ENCODE assay signal across 24 mouse cellular contexts in genomic region chr2:89691980-89692379, GRCm38 (mm10). TPM values are rescaled to one million over a fixed set of nuclear protein-coding genes. Genes with fewer than 3 reads are reported as not detected.
DNase-seq lines count a peak whose midpoint lies in the region; ATAC-seq and TF ChIP-seq lines count a peak whose summit lies in the region.
"Had no signal": no experiment of that assay in that cellular context is flagged by ENCODE, and none has a peak within 500 bp of the region (broad histone marks: within the 10 kb centered on the region; RNA-seq: fewer than 3 reads in every experiment).

No protein-coding gene starts in this region.

- 67% methylated on average over 4 of the region's 6 CpGs for WGBS in heart, embryonic 14.5 days
- WGBS in lung, embryonic 15.5 days = 76% methylated on average over 6 of the region's 6 CpGs
- 86% methylated on average over 6 of the region's 6 CpGs for WGBS in midbrain, postnatal 0 days
- WGBS in midbrain, embryonic 16.5 days = 75% methylated on average over 6 of the region's 6 CpGs

- no peak overlapping the region for H3K9ac ChIP-seq in heart, embryonic 14.5 days (ENCODE audit: low read length)
- H3K9ac ChIP-seq in lung, embryonic 15.5 days = no peak overlapping the region
- no peak overlapping the region for H3K9ac ChIP-seq in midbrain, postnatal 0 days (replicated peaks; ENCODE audit: low read length, poor library complexity, severe bottlenecking)
- H3K9ac ChIP-seq in midbrain, embryonic 16.5 days (ENCODE audit: low read depth, low read length) = no peak overlapping the region
- H3K9ac ChIP-seq: embryonic facial prominence, embryonic 15.5 days; hindbrain, embryonic 14.5 days had no signal

- no peak for DNase-seq in heart, postnatal 36 days
- DNase-seq in lung, postnatal 25 days (ENCODE audit: low spot score) = no peak
- DNase-seq in midbrain, postnatal 0 days (ENCODE audit: low spot score) = no peak
- DNase-seq: adrenal gland, adult 2 months; adrenal gland, postnatal 25 days; cerebellum, adult 18-20 months; cerebellum, adult 9-11 months; cerebellum, postnatal 36 days; gastrocnemius, postnatal 10 days; heart, adult 2 months had no signal

- intact Hi-C loops in heart, postnatal 36 days (cut with DNase I) = no loop called here

- no peaks in the 10 kb centered on the region for H3K9me3 ChIP-seq in heart, embryonic 14.5 days (ENCODE audit: control insufficient read depth, low read length)
- H3K9me3 ChIP-seq in lung, embryonic 15.5 days = no peaks in the 10 kb centered on the region
- H3K9me3 ChIP-seq in midbrain, postnatal 0 days (ENCODE audit: low read length) = no peaks in the 10 kb centered on the region
- no peaks in the 10 kb centered on the region for H3K9me3 ChIP-seq in midbrain, embryonic 16.5 days (replicated peaks; ENCODE audit: control insufficient read depth, low read length, poor library complexity, severe bottlenecking)
- H3K9me3 ChIP-seq: embryonic facial prominence, embryonic 15.5 days; forebrain, embryonic 10.5 days had no signal

- 0 out of 2 replicates have a peak, but pooled peaks have one; percentile 31 for ATAC-seq in heart, embryonic 14.5 days (ENCODE audit: insufficient number of reproducible peaks, insufficient read depth, low FRiP score, low read depth)
- 0 out of 2 replicates have a peak, but pooled peaks have one; percentile 23 for ATAC-seq in lung, embryonic 15.5 days (ENCODE audit: borderline replicate concordance, extremely low read depth, low FRiP score, low TSS enrichment)
- peak; percentile 44; the same call in 1 of the 2 replicates for ATAC-seq in midbrain, postnatal 0 days (ENCODE audit: low FRiP score)
- no peak for ATAC-seq in midbrain, embryonic 16.5 days
- ATAC-seq: forebrain, embryonic 16.5 days had no signal

- H3K4me2 ChIP-seq in heart, embryonic 14.5 days (ENCODE audit: low read length) = no peak overlapping the region
- H3K4me2 ChIP-seq in lung, embryonic 15.5 days = no peak overlapping the region
- H3K4me2 ChIP-seq in midbrain, postnatal 0 days (ENCODE audit: low read depth, low read length, poor library complexity, severe bottlenecking) = no peak overlapping the region
- H3K4me2 ChIP-seq in midbrain, embryonic 16.5 days (ENCODE audit: low read length) = no peak overlapping the region
- H3K4me2 ChIP-seq: embryonic facial prominence, embryonic 15.5 days; heart, embryonic 11.5 days; hindbrain, embryonic 14.5 days had no signal

- no peak overlapping the region for H3K27ac ChIP-seq in heart, embryonic 14.5 days (replicated peaks in 1 of 2; ENCODE audit: control insufficient read depth in 1 of 2, insufficient read depth in 1 of 2, low read depth in 2 of 2, low read length in 2 of 2)
- no peak overlapping the region for H3K27ac ChIP-seq in lung, embryonic 15.5 days
- no peak overlapping the region for H3K27ac ChIP-seq in midbrain, postnatal 0 days (ENCODE audit: low read depth, low read length)
- no peak overlapping the region for H3K27ac ChIP-seq in midbrain, embryonic 16.5 days (ENCODE audit: low read length)
- H3K27ac ChIP-seq: embryonic facial prominence, embryonic 15.5 days; forebrain, embryonic 10.5 days; heart, adult 2 months; hindbrain, embryonic 14.5 days had no signal

- no peaks in the 10 kb centered on the region for H3K36me3 ChIP-seq in heart, embryonic 14.5 days (ENCODE audit: control insufficient read depth, insufficient read depth, low read length)
- H3K36me3 ChIP-seq in lung, embryonic 15.5 days = no peaks in the 10 kb centered on the region
- no peaks in the 10 kb centered on the region for H3K36me3 ChIP-seq in midbrain, postnatal 0 days (ENCODE audit: insufficient read depth, low read length)
- H3K36me3 ChIP-seq in midbrain, embryonic 16.5 days (ENCODE audit: control insufficient read depth, insufficient read depth, low read length) = no peaks in the 10 kb centered on the region
- H3K36me3 ChIP-seq: embryonic facial prominence, embryonic 15.5 days; forebrain, embryonic 10.5 days had no signal

- H3K27me3 ChIP-seq in heart, embryonic 14.5 days (ENCODE audit: control insufficient read depth, insufficient read depth, low read length) = no peaks in the 10 kb centered on the region
- no peaks in the 10 kb centered on the region for H3K27me3 ChIP-seq in lung, embryonic 15.5 days
- H3K27me3 ChIP-seq in midbrain, postnatal 0 days (ENCODE audit: insufficient read depth, low read length) = no peaks in the 10 kb centered on the region
- no peaks in the 10 kb centered on the region for H3K27me3 ChIP-seq in midbrain, embryonic 16.5 days (ENCODE audit: control insufficient read depth, insufficient read depth, low read depth, low read length)
- H3K27me3 ChIP-seq: embryonic facial prominence, embryonic 15.5 days had no signal

- no peak for TF ChIP-seq CTCF in midbrain, postnatal 0 days (IDR thresholded peaks at IDR 0.05)

- H3K4me3 ChIP-seq in heart, embryonic 14.5 days (ENCODE audit: control insufficient read depth in 1 of 2, insufficient read depth in 1 of 2, low read depth in 1 of 2, low read length in 2 of 2) = no peak overlapping the region
- H3K4me3 ChIP-seq in lung, embryonic 15.5 days = no peak overlapping the region
- H3K4me3 ChIP-seq in midbrain, postnatal 0 days (ENCODE audit: low read depth, low read length) = no peak overlapping the region
- H3K4me3 ChIP-seq in midbrain, embryonic 16.5 days (ENCODE audit: low read depth, low read length) = no peak overlapping the region
- H3K4me3 ChIP-seq: embryonic facial prominence, embryonic 15.5 days; erythroblast, embryonic 14.5 days; forebrain, embryonic 10.5 days; heart, adult 2 months had no signal

- H3K4me1 ChIP-seq in heart, embryonic 14.5 days (ENCODE audit: control insufficient read depth in 2 of 2, insufficient read depth in 2 of 2, low read length in 2 of 2) = no peaks in the 10 kb centered on the region
- H3K4me1 ChIP-seq in lung, embryonic 15.5 days = no peaks in the 10 kb centered on the region
- no peaks in the 10 kb centered on the region for H3K4me1 ChIP-seq in midbrain, postnatal 0 days (ENCODE audit: insufficient read depth, low read length)
- no peaks in the 10 kb centered on the region for H3K4me1 ChIP-seq in midbrain, embryonic 16.5 days (ENCODE audit: control insufficient read depth, insufficient read depth, low read length)
- H3K4me1 ChIP-seq: embryonic facial prominence, embryonic 15.5 days; forebrain, embryonic 10.5 days had no signal

RNA-seq across cellular contexts. Expression of gene Olfr1251, which starts 20.2 kb away (rescaled TPM):
- polyA plus RNA-seq in heart, embryonic 14.5 days (2014; fragmentation: Nextera tagmentation; extraction: Ambion mirVana) = not detected in 2 replicates
- total RNA-seq in heart, postnatal 36 days (2021) = not detected
- polyA plus RNA-seq in lung, embryonic 15.5 days (2015; fragmentation: Nextera tagmentation; extraction: Ambion mirVana) = not detected in 2 replicates
- not detected in 2 replicates for total RNA-seq in midbrain, postnatal 0 days (2014; rRNA removed)
- polyA plus RNA-seq in midbrain, postnatal 0 days (2015; fragmentation: Nextera tagmentation; extraction: Ambion mirVana) = not detected in 2 replicates
- not detected in 2 replicates for polyA plus RNA-seq in midbrain, embryonic 16.5 days (2015; fragmentation: Nextera tagmentation; extraction: Ambion mirVana)
- total RNA-seq: adrenal gland, adult 2 months; adrenal gland, postnatal 25 days; ES-E14; gastrocnemius, postnatal 10 days; gastrocnemius, postnatal 4 days; heart, adult 2 months; heart, postnatal 25 days had no signal
- polyA plus RNA-seq: adrenal gland, adult 2 months; embryonic facial prominence, embryonic 15.5 days; erythroblast, embryonic 14.5 days; forebrain, embryonic 10.5 days; forebrain, embryonic 16.5 days; frontal cortex, adult 2 months; heart, adult 2 months; heart, embryonic 11.5 days; heart, embryonic 16.5 days; hindbrain, embryonic 14.5 days had no signal

RNA-seq across cellular contexts. Expression of gene Olfr1250, which starts 30.7 kb away (rescaled TPM):
- polyA plus RNA-seq in heart, embryonic 14.5 days (2014; fragmentation: Nextera tagmentation; extraction: Ambion mirVana) = not detected in 2 replicates
- not detected for total RNA-seq in heart, postnatal 36 days (2021)
- not detected in 2 replicates for polyA plus RNA-seq in lung, embryonic 15.5 days (2015; fragmentation: Nextera tagmentation; extraction: Ambion mirVana)
- not detected in 2 replicates for total RNA-seq in midbrain, postnatal 0 days (2014; rRNA removed)
- polyA plus RNA-seq in midbrain, postnatal 0 days (2015; fragmentation: Nextera tagmentation; extraction: Ambion mirVana) = not detected in 2 replicates
- not detected in 2 replicates for polyA plus RNA-seq in midbrain, embryonic 16.5 days (2015; fragmentation: Nextera tagmentation; extraction: Ambion mirVana)
- total RNA-seq: adrenal gland, adult 2 months; adrenal gland, postnatal 25 days; ES-E14; gastrocnemius, postnatal 10 days; gastrocnemius, postnatal 4 days; heart, adult 2 months; heart, postnatal 25 days had no signal
- polyA plus RNA-seq: adrenal gland, adult 2 months; embryonic facial prominence, embryonic 15.5 days; erythroblast, embryonic 14.5 days; forebrain, embryonic 10.5 days; forebrain, embryonic 16.5 days; frontal cortex, adult 2 months; heart, adult 2 months; heart, embryonic 11.5 days; heart, embryonic 16.5 days; hindbrain, embryonic 14.5 days had no signal

RNA-seq across cellular contexts. Expression of gene Olfr1252, which starts 32.8 kb away (rescaled TPM):
- polyA plus RNA-seq in heart, embryonic 14.5 days (2014; fragmentation: Nextera tagmentation; extraction: Ambion mirVana) = not detected in 2 replicates
- not detected for total RNA-seq in heart, postnatal 36 days (2021)
- not detected in 2 replicates for polyA plus RNA-seq in lung, embryonic 15.5 days (2015; fragmentation: Nextera tagmentation; extraction: Ambion mirVana)
- total RNA-seq in midbrain, postnatal 0 days (2014; rRNA removed) = not detected in 2 replicates
- polyA plus RNA-seq in midbrain, postnatal 0 days (2015; fragmentation: Nextera tagmentation; extraction: Ambion mirVana) = not detected in 2 replicates
- polyA plus RNA-seq in midbrain, embryonic 16.5 days (2015; fragmentation: Nextera tagmentation; extraction: Ambion mirVana) = not detected in 2 replicates
- total RNA-seq: adrenal gland, adult 2 months; adrenal gland, postnatal 25 days; ES-E14; gastrocnemius, postnatal 10 days; gastrocnemius, postnatal 4 days; heart, adult 2 months; heart, postnatal 25 days had no signal
- polyA plus RNA-seq: adrenal gland, adult 2 months; embryonic facial prominence, embryonic 15.5 days; erythroblast, embryonic 14.5 days; forebrain, embryonic 10.5 days; forebrain, embryonic 16.5 days; frontal cortex, adult 2 months; heart, adult 2 months; heart, embryonic 11.5 days; heart, embryonic 16.5 days; hindbrain, embryonic 14.5 days had no signal

RNA-seq across cellular contexts. Expression of gene Olfr1249, which starts 57.2 kb away (rescaled TPM):
- not detected in 2 replicates for polyA plus RNA-seq in heart, embryonic 14.5 days (2014; fragmentation: Nextera tagmentation; extraction: Ambion mirVana)
- not detected for total RNA-seq in heart, postnatal 36 days (2021)
- not detected in 2 replicates for polyA plus RNA-seq in lung, embryonic 15.5 days (2015; fragmentation: Nextera tagmentation; extraction: Ambion mirVana)
- total RNA-seq in midbrain, postnatal 0 days (2014; rRNA removed) = not detected in 2 replicates
- not detected in 2 replicates for polyA plus RNA-seq in midbrain, postnatal 0 days (2015; fragmentation: Nextera tagmentation; extraction: Ambion mirVana)
- polyA plus RNA-seq in midbrain, embryonic 16.5 days (2015; fragmentation: Nextera tagmentation; extraction: Ambion mirVana) = not detected in 2 replicates
- total RNA-seq: adrenal gland, adult 2 months; adrenal gland, postnatal 25 days; ES-E14; gastrocnemius, postnatal 10 days; gastrocnemius, postnatal 4 days; heart, adult 2 months; heart, postnatal 25 days had no signal
- polyA plus RNA-seq: adrenal gland, adult 2 months; embryonic facial prominence, embryonic 15.5 days; erythroblast, embryonic 14.5 days; forebrain, embryonic 10.5 days; forebrain, embryonic 16.5 days; frontal cortex, adult 2 months; heart, adult 2 months; heart, embryonic 11.5 days; heart, embryonic 16.5 days; hindbrain, embryonic 14.5 days had no signal
